Mouse (Mus musculus): ENCODE results near the gene Hs6st1. TPM values are rescaled to one million over a fixed set of nuclear protein-coding genes. Genes with fewer than 3 reads are reported as not detected.

Gene Hs6st1
- polyA plus RNA-seq, 1 experiment from 2014 or later: 3.0 TPM

DNA sequence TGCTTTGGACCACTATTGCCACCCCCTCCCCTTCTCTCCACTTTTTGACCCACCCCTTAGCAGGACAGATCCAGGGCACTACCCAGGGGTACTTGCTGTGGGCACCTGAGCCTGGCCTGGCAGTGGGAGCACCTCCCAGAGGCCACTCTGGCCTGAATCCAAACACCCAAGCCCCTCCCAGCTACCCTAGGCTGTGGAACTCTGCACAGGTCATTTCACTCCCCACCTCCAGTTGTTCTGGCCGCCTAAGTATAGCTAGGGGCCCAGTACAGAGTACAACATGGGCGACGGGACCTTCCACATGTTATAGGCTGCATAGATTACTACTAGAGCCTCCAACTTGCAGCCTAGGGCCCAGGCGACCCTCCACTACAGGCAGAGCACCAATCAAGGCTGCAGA lies 999 bp upstream of the Hs6st1 start:
- H3K4me1 ChIP-seq: peaks cover 59% of the 10 kb centered on the region
- 0 out of 2 replicates have a peak, but pooled peaks cover 4% of the 10 kb centered on the region for H3K36me3 ChIP-seq
- peak; percentile 28 for DNase-seq (ENCODE audit: low spot score)
- no peaks in the 10 kb centered on the region for H3K9me3 ChIP-seq (replicated peaks)
- H3K27me3 ChIP-seq (ENCODE audit: low read depth, poor library complexity, severe bottlenecking): peaks cover 33% of the 10 kb centered on the region
- WGBS: 70% methylated on average over 4 of the region's 4 CpGs
- H3K4me3 ChIP-seq: no peak overlapping the region
- no peak overlapping the region for H3K27ac ChIP-seq

DNA sequence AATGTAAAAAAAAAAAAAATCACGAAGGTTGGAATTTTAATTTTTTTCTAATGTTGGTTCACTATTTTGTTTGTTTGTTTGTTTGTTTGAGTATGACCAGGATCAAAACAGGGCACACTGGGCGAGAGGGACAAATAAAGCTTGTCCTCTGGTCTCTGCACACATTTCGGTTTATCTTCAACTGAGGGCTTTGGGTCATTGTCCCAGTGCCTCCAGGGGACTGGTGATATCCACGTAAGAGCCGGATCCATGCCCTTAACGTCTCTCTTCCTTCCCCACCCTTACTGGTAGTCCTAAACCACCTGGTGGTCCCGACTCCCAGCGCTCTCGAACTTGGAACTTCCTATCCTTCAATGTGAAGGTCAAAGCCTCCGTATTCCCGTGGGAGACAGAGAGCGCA lies 589 bp upstream of the Hs6st1 start:
- DNase-seq (ENCODE audit: low spot score): no peak
- no peaks in the 10 kb centered on the region for H3K9me3 ChIP-seq (replicated peaks)
- 0 out of 2 replicates have a peak, but pooled peaks cover 4% of the 10 kb centered on the region for H3K36me3 ChIP-seq
- 23% methylated on average over 12 of the region's 12 CpGs for WGBS
- H3K4me1 ChIP-seq: peaks cover 59% of the 10 kb centered on the region
- peaks cover 33% of the 10 kb centered on the region for H3K27me3 ChIP-seq (ENCODE audit: low read depth, poor library complexity, severe bottlenecking)
- peak overlapping the region; percentile 82 for H3K27ac ChIP-seq
- H3K4me3 ChIP-seq: peak overlapping the region; percentile 62

GRCm38 (mm10) chr1:36068531-36069120 lies 426 bp downstream of the Hs6st1 start:
- no peak for DNase-seq (ENCODE audit: low spot score)
- H3K27me3 ChIP-seq (ENCODE audit: low read depth, poor library complexity, severe bottlenecking): peaks cover 33% of the 10 kb centered on the region
- H3K36me3 ChIP-seq: 0 out of 2 replicates have a peak, but pooled peaks cover 5% of the 10 kb centered on the region
- peaks cover 68% of the 10 kb centered on the region for H3K4me1 ChIP-seq
- H3K9me3 ChIP-seq (replicated peaks): no peaks in the 10 kb centered on the region
- H3K4me3 ChIP-seq: peak overlapping the region; percentile 62
- WGBS: 4% methylated on average over 75 of the region's 76 CpGs
- peak overlapping the region; percentile 82 for H3K27ac ChIP-seq

GRCm38 (mm10) chr1:36069291-36069771 lies 1.1 kb downstream of the Hs6st1 start:
- H3K4me3 ChIP-seq: peak overlapping the region; percentile 62
- peak; percentile 37 for DNase-seq (ENCODE audit: low spot score)
- H3K27me3 ChIP-seq (ENCODE audit: low read depth, poor library complexity, severe bottlenecking): peaks cover 33% of the 10 kb centered on the region
- H3K4me1 ChIP-seq: peaks cover 67% of the 10 kb centered on the region
- no peaks in the 10 kb centered on the region for H3K9me3 ChIP-seq (replicated peaks)
- 0 out of 2 replicates have a peak overlapping the region, but pooled peaks have one; percentile 1 for H3K27ac ChIP-seq
- H3K36me3 ChIP-seq: 0 out of 2 replicates have a peak, but pooled peaks cover 7% of the 10 kb centered on the region
- WGBS: 4% methylated on average over 13 of the region's 13 CpGs

DNA sequence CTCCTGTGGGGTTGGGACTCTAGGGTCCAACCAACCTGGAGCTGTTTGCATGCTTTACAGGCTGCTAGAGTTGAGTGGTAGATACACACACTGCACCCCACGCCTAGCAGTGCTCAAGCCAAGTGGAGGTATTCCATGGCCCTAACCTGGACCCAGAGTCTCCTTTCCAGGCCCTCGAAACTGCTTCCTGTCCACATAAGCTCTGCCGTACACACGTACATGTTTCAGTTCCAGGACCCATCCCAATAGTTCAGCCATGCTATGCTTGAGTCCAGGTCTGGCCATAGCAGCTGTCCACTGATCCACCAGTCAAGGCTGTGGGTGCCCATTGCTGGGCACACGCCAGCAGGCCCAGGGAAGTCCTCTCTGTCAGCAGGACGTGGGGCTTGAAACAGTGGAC lies 2.0 kb downstream of the Hs6st1 start:
- Histone ChIP-seq H3K27ac (no peak overlapping the region), H3K36me3 (0 out of 2 replicates have a peak, but pooled peaks cover 7% of the 10 kb centered on the region), H3K27me3 (ENCODE audit: low read depth, poor library complexity, severe bottlenecking) (peaks cover 33% of the 10 kb centered on the region), H3K4me1 (peaks cover 65% of the 10 kb centered on the region), H3K9me3 (replicated peaks) (no peaks in the 10 kb centered on the region), H3K4me3 (peak overlapping the region; percentile 62)
- DNase-seq (ENCODE audit: low spot score): no peak
- WGBS: 86% methylated on average over 6 of the region's 6 CpGs

- peaks cover 8% of the 10 kb centered on the region; the same call in 1 of the 2 replicates for H3K36me3 ChIP-seq
- peaks cover 31% of the 10 kb centered on the region for H3K27me3 ChIP-seq (ENCODE audit: low read depth, poor library complexity, severe bottlenecking)
- WGBS: 80% methylated on average over 3 of the region's 3 CpGs
- no peak for DNase-seq (ENCODE audit: low spot score)
- no peak overlapping the region for H3K27ac ChIP-seq
- H3K9me3 ChIP-seq (replicated peaks): no peaks in the 10 kb centered on the region
- peak overlapping the region; percentile 62; the same call in 1 of the 2 replicates for H3K4me3 ChIP-seq
- peaks cover 59% of the 10 kb centered on the region for H3K4me1 ChIP-seq
These were observed 2.5 kb downstream of the Hs6st1 start for GRCm38 (mm10) chr1:36070740-36071139.

DNA sequence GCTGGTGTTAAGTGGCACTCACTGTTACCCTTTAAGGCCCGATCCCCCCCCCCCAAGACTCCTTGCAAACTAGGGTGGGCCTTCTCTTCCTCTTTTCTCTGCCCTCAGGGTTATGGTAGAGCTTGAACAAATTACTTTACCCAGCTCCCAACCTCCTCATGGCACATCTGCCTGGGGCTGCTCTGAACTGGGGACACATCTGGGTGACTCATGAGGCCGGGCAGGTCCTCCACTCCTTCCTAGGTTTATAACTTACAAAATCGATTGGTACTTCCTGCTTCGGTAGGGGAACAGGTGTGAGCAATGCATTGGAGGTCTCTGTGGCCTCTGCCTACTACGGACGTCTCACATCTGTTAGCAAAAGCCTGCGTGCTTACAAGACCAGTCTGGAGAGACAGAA lies 3.0 kb downstream of the Hs6st1 start:
- H3K27me3 ChIP-seq (ENCODE audit: low read depth, poor library complexity, severe bottlenecking): peaks cover 26% of the 10 kb centered on the region
- no peak for DNase-seq (ENCODE audit: low spot score)
- no peak overlapping the region for H3K27ac ChIP-seq
- H3K9me3 ChIP-seq (replicated peaks): no peaks in the 10 kb centered on the region
- peaks cover 55% of the 10 kb centered on the region for H3K4me1 ChIP-seq
- WGBS: 92% methylated on average over 7 of the region's 7 CpGs
- peaks cover 11% of the 10 kb centered on the region; the same call in 1 of the 2 replicates for H3K36me3 ChIP-seq
- no peak overlapping the region for H3K4me3 ChIP-seq

DNA sequence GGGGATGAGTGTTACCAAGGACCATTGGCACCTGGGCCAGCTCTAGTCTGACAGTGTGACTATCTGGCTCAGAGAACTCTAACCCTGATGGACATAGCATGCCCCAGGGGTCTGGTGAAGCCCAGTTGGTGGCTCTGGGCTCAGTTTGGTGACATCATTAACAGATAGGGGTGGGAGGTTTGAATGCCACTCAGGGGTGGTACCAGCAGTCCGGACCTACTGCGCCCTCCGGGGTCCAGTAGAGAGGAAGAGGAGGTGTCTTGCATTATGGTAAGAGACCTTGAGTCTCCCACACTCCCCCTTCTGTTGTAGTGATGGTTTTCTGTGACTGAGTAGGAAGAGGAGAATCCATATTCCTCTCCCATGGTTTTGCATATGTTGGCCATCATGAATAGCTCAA lies 3.4 kb downstream of the Hs6st1 start:
- Histone ChIP-seq H3K27ac (no peak overlapping the region), H3K4me3 (no peak overlapping the region), H3K27me3 (ENCODE audit: low read depth, poor library complexity, severe bottlenecking) (peaks cover 22% of the 10 kb centered on the region), H3K36me3 (peaks cover 11% of the 10 kb centered on the region; the same call in 1 of the 2 replicates), H3K9me3 (replicated peaks) (no peaks in the 10 kb centered on the region), H3K4me1 (peaks cover 55% of the 10 kb centered on the region)
- no peak for DNase-seq (ENCODE audit: low spot score)
- WGBS: 94% methylated on average over 3 of the region's 3 CpGs

DNA sequence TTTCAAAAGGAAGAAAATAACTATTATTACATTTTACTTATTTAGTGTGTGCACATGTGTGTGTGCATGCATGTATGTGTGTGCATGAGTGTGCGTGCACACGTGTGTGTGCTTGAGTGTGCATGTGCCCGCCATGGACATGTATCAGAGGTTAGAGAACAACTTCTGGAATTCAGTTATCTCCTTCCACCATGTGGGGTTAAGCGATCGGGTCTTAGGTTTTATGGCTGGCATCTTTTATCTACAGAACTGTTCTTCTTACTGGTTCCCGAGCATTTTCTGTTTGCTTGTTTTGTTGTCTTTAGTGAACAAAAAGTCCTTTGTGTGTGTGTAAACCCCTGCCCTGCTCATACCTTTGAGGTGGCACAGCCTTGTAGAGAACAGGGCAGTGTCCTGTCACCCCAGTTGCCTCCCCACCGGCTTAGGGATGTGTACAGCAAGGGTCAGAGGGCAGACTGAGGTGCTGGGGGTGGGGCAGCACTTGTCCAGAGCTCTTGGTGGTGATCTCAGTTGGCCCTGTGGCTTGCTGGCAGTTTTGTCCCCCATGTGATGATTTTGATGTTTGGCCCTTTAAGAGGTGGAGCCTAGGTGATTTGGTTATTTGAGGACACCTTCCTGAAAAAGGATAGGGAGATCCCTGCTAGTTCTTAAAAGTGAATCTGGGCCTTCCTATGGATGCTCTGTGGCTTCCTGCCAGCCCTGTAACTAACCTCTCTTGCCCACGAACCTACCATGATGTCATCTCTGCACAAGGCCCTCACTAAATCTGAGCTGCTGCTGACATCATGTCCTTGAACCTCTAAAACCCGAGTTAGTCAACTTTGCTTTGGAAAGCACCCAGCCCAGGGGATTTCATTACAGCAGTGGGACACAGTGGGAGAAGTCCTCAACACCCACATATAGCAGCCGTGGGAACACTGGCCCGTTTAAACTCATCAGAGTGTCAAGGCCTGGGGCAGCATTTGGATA lies 4.7 kb downstream of the Hs6st1 start:
- Histone ChIP-seq H3K4me1 (peaks cover 51% of the 10 kb centered on the region), H3K36me3 (peaks cover 12% of the 10 kb centered on the region), H3K27me3 (ENCODE audit: low read depth, poor library complexity, severe bottlenecking) (peaks cover 15% of the 10 kb centered on the region), H3K4me3 (no peak overlapping the region), H3K9me3 (replicated peaks) (no peaks in the 10 kb centered on the region), H3K27ac (no peak overlapping the region)
- 79% methylated on average over 11 of the region's 11 CpGs for WGBS
- DNase-seq (ENCODE audit: low spot score): no peak

GRCm38 (mm10) chr1:36073566-36073965 lies 5.4 kb downstream of the Hs6st1 start:
- Histone ChIP-seq H3K9me3 (replicated peaks) (no peaks in the 10 kb centered on the region), H3K4me1 (peaks cover 48% of the 10 kb centered on the region), H3K27ac (no peak overlapping the region), H3K27me3 (ENCODE audit: low read depth, poor library complexity, severe bottlenecking) (peaks cover 15% of the 10 kb centered on the region), H3K36me3 (peaks cover 14% of the 10 kb centered on the region), H3K4me3 (no peak overlapping the region)
- WGBS: 91% methylated on average over 8 of the region's 8 CpGs
- no peak for DNase-seq (ENCODE audit: low spot score)

GRCm38 (mm10) chr1:36074197-36074596 lies 6.0 kb downstream of the Hs6st1 start:
- Histone ChIP-seq H3K36me3 (peaks cover 14% of the 10 kb centered on the region), H3K9me3 (replicated peaks) (no peaks in the 10 kb centered on the region), H3K4me3 (no peak overlapping the region), H3K27me3 (ENCODE audit: low read depth, poor library complexity, severe bottlenecking) (peaks cover 10% of the 10 kb centered on the region), H3K4me1 (peaks cover 50% of the 10 kb centered on the region), H3K27ac (no peak overlapping the region)
- DNase-seq (ENCODE audit: low spot score): no peak
- WGBS: 97% methylated on average over 5 of the region's 5 CpGs

GRCm38 (mm10) chr1:36074968-36075367 lies 6.8 kb downstream of the Hs6st1 start:
- Histone ChIP-seq H3K4me1 (peaks cover 50% of the 10 kb centered on the region), H3K27ac (no peak overlapping the region), H3K4me3 (no peak overlapping the region), H3K27me3 (ENCODE audit: low read depth, poor library complexity, severe bottlenecking) (peaks cover 3% of the 10 kb centered on the region; the same call in 1 of the 2 replicates), H3K9me3 (replicated peaks) (no peaks in the 10 kb centered on the region), H3K36me3 (peaks cover 14% of the 10 kb centered on the region)
- DNase-seq (ENCODE audit: low spot score): no peak
- WGBS: 90% methylated on average over 7 of the region's 7 CpGs

- Histone ChIP-seq H3K4me1 (peaks cover 49% of the 10 kb centered on the region), H3K9me3 (replicated peaks) (no peaks in the 10 kb centered on the region), H3K4me3 (no peak overlapping the region), H3K36me3 (peaks cover 16% of the 10 kb centered on the region), H3K27me3 (ENCODE audit: low read depth, poor library complexity, severe bottlenecking) (no peaks in the 10 kb centered on the region), H3K27ac (no peak overlapping the region)
- WGBS: 81% methylated on average over 5 of the region's 5 CpGs
- DNase-seq (ENCODE audit: low spot score): no peak
These were observed 7.5 kb downstream of the Hs6st1 start for GRCm38 (mm10) chr1:36075652-36076051.
